Mouse (Mus musculus) hindbrain, embryonic 12.5 days (tissue): ENCODE data around the gene Khnyn. TPM values are rescaled to one million over a fixed set of nuclear protein-coding genes. Genes with fewer than 3 reads are reported as not detected.

Experiments used
- ATAC-seq: fragments of 200-750 bp; cut with Nextera tagmentation; 2 replicates; pipeline ENCODE4 v1.8.0; 2017; ENCODE audit warnings: moderate TSS enrichment; ENCODE audit not compliant: low FRiP score
- H3K27ac ChIP-seq: fragments of 300-500 bp; sonication (generic); 2 replicates; pipeline ENCODE4 v1.5.1; 2016; ENCODE audit warnings: mild to moderate bottlenecking
- H3K27me3 ChIP-seq: fragments of 300-500 bp; sonication (generic); 2 replicates; pipeline ENCODE4 v1.6.1; 2016; ENCODE audit warnings: mild to moderate bottlenecking
- H3K36me3 ChIP-seq: fragments of 300-500 bp; sonication (generic); 2 replicates; pipeline ENCODE4 v1.6.1; 2016; ENCODE audit warnings: mild to moderate bottlenecking
- H3K4me1 ChIP-seq: fragments of 300-500 bp; sonication (generic); 2 replicates; pipeline ENCODE4 v1.6.1; 2016
- H3K4me2 ChIP-seq: fragments of 300-500 bp; sonication (generic); replicated peaks from 2 replicates; pipeline ENCODE4 v1.6.1; 2016; ENCODE audit warnings: mild to moderate bottlenecking
- H3K4me3 ChIP-seq: fragments of 300-500 bp; sonication (generic); 2 replicates; pipeline ENCODE4 v1.5.1; 2016; ENCODE audit warnings: mild to moderate bottlenecking
- H3K9ac ChIP-seq: fragments of 300-500 bp; sonication (generic); 2 replicates; pipeline ENCODE4 v1.6.1; 2016; ENCODE audit warnings: mild to moderate bottlenecking, moderate library complexity
- H3K9me3 ChIP-seq: fragments of 300-500 bp; sonication (generic); replicated peaks from 2 replicates; pipeline ENCODE4 v1.6.1; 2016; ENCODE audit warnings: mild to moderate bottlenecking
- WGBS: fragments of 180-500 bp; shearing (Covaris S2); methylation state at CpG from one replicate; pipeline ENCODE4 v1.1.7; 2016; 5-methylcytosine and 5-hydroxymethylcytosine counted together
- polyA plus RNA-seq: library from polyadenylated mRNA; unstranded; fragments of >200 nt; fragmentation: Nextera tagmentation; extraction: Ambion mirVana; gene quantifications from 2 replicates; pipeline ENCODE4 v1.2.1, GENCODE M21; 2016

Khnyn gene
- 22.4 and 23.5 TPM in 2 replicates for polyA plus RNA-seq

DNA sequence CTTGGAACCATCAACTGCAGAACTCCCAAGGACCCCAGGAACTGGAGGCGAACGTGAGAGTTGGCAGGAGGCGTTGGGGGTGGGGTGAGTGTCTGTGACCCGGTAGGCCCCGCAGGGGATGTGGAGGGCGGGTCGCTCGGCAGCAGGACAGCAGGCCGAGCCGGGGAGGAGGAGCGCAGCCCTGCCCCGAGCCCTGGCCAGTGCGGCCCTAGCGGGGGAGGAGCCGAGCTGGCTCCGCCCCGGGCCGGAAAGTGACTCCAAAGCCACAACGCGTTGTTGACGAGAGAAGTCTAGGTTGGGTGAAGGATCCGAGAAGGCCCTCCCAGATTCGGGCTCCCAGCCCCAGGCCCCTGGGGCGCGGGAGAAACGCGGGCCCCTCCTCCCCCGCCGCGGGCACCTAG lies at the start of gene Khnyn:
Khnyn (plus strand) TSS at position 235 of the 401 bp plus-strand sequence.
- Histone ChIP-seq H3K27me3 (no peaks in the 10 kb centered on the region), H3K4me1 (peaks cover 27% of the 10 kb centered on the region), H3K4me2 (peak within 1 kb of the TSS; percentile 77), H3K9ac (peak within 1 kb of the TSS; percentile 85), H3K9me3 (no peaks in the 10 kb centered on the region), H3K4me3 (peak within 1 kb of the TSS; percentile 80), H3K27ac (peak within 1 kb of the TSS; percentile 80), H3K36me3 (peaks cover 30% of the 10 kb centered on the region)
- WGBS: under 1% methylated on average over 24 of the region's 30 CpGs
- ATAC-seq: peak; percentile 93

DNA sequence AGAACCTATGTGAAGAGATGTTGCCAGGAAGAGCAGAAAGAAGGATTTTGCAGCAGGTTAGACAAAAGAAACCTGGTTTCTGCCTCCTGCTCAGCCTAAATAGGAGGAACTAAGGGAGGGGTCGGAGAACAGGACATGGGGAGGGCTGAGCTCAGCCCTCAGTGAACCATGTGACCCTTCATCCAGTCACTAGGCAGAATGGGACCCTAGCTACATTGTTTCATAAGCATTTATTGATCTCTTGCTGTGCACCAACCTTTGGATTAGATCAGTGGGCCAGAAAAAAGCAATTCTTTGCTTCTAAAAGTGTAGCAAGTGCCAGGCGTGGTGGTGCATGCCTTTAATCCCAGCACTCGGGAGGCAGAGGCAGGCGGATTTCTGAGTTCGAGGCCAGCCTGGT lies 46.4 kb upstream of the Khnyn start:
- Histone ChIP-seq H3K4me1 (peaks cover 6% of the 10 kb centered on the region; the same call in 1 of the 2 replicates), H3K27ac (no peak overlapping the region), H3K9me3 (no peaks in the 10 kb centered on the region), H3K9ac (no peak overlapping the region), H3K4me3 (no peak overlapping the region), H3K4me2 (no peak overlapping the region), H3K36me3 (no peaks in the 10 kb centered on the region), H3K27me3 (no peaks in the 10 kb centered on the region)
- 89% methylated on average over 5 of the region's 5 CpGs for WGBS
- no peak for ATAC-seq

GRCm38 (mm10) chr14:55838740-55839139 lies 46.0 kb upstream of the Khnyn start:
- Histone ChIP-seq H3K9me3 (no peaks in the 10 kb centered on the region), H3K4me1 (peaks cover 6% of the 10 kb centered on the region; the same call in 1 of the 2 replicates), H3K27ac (no peak overlapping the region), H3K36me3 (no peaks in the 10 kb centered on the region), H3K27me3 (no peaks in the 10 kb centered on the region), H3K9ac (no peak overlapping the region), H3K4me2 (no peak overlapping the region), H3K4me3 (no peak overlapping the region)
- WGBS: 90% methylated on average over 4 of the region's 4 CpGs
- no peak for ATAC-seq

- no peaks in the 10 kb centered on the region for H3K9me3 ChIP-seq
- H3K4me1 ChIP-seq: 0 out of 2 replicates have a peak, but pooled peaks cover 2% of the 10 kb centered on the region
- no peak overlapping the region for H3K9ac ChIP-seq
- H3K27me3 ChIP-seq: no peaks in the 10 kb centered on the region
- 63% methylated on average over 4 of the region's 4 CpGs for WGBS
- no peak overlapping the region for H3K4me2 ChIP-seq
- no peaks in the 10 kb centered on the region for H3K36me3 ChIP-seq
- H3K27ac ChIP-seq: no peak overlapping the region
- H3K4me3 ChIP-seq: no peak overlapping the region
- no peak for ATAC-seq
Measured at GRCm38 (mm10) chr14:55840853-55841366, 43.8 kb upstream of the Khnyn start.

DNA sequence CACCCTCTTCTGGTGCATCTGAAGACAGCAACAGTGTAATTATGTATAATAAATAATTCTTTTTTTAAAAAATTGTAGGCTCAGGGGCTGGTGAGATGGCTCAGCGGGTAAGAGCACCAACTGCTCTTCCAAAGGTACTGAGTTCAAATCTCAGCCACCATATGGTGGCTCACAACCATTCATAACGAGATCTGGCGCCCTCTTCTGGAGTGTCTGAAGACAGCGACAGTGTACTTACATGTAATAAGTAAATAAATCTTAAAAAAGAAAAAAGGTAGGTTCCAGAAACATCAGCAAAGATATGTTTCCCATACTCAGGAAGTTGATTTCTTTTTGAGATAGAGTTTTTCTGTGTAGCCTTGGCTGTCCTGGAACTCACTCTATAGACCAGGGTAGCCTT lies 42.0 kb upstream of the Khnyn start:
- WGBS: 80% methylated on average over 4 of the region's 4 CpGs
- no peak for ATAC-seq
- no peaks in the 10 kb centered on the region for H3K27me3 ChIP-seq
- H3K4me2 ChIP-seq: no peak overlapping the region
- H3K4me3 ChIP-seq: no peak overlapping the region
- H3K9me3 ChIP-seq: no peaks in the 10 kb centered on the region
- no peaks in the 10 kb centered on the region for H3K36me3 ChIP-seq
- no peak overlapping the region for H3K9ac ChIP-seq
- no peak overlapping the region for H3K27ac ChIP-seq
- H3K4me1 ChIP-seq: 0 out of 2 replicates have a peak, but pooled peaks cover 2% of the 10 kb centered on the region

GRCm38 (mm10) chr14:55845506-55846294 lies 39.0 kb upstream of the Khnyn start:
- Histone ChIP-seq H3K4me2 (no peak overlapping the region), H3K27ac (no peak overlapping the region), H3K27me3 (no peaks in the 10 kb centered on the region), H3K36me3 (no peaks in the 10 kb centered on the region), H3K9ac (no peak overlapping the region), H3K4me1 (no peaks in the 10 kb centered on the region), H3K9me3 (no peaks in the 10 kb centered on the region), H3K4me3 (no peak overlapping the region)
- WGBS: 80% methylated on average over 9 of the region's 9 CpGs
- ATAC-seq: no peak

DNA sequence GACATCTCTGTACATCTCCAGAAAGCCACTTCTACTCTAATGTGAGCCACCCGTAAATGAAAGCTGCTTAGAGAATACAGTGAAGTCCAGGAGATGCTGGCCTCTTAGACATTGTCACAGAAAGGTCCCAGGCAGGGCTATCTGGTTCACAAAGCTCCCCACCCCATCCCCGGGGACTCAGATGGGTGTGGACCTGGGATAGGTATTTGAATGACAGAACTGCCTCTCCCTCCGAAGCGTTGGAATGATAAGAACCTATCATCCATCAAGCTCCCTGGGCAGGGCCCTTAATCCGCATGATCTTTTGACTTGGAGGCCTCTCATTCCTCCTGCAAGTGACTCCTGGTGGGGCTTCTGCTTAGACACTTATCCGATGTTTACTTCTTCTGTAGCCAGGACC lies 33.9 kb upstream of the Khnyn start:
- no peak for ATAC-seq
- H3K4me3 ChIP-seq: no peak overlapping the region
- H3K4me1 ChIP-seq: peaks cover 30% of the 10 kb centered on the region
- no peak overlapping the region for H3K27ac ChIP-seq
- no peaks in the 10 kb centered on the region for H3K36me3 ChIP-seq
- no peak overlapping the region for H3K4me2 ChIP-seq
- WGBS: 69% methylated on average over 6 of the region's 6 CpGs
- no peaks in the 10 kb centered on the region for H3K9me3 ChIP-seq
- no peak overlapping the region for H3K9ac ChIP-seq
- H3K27me3 ChIP-seq: no peaks in the 10 kb centered on the region

DNA sequence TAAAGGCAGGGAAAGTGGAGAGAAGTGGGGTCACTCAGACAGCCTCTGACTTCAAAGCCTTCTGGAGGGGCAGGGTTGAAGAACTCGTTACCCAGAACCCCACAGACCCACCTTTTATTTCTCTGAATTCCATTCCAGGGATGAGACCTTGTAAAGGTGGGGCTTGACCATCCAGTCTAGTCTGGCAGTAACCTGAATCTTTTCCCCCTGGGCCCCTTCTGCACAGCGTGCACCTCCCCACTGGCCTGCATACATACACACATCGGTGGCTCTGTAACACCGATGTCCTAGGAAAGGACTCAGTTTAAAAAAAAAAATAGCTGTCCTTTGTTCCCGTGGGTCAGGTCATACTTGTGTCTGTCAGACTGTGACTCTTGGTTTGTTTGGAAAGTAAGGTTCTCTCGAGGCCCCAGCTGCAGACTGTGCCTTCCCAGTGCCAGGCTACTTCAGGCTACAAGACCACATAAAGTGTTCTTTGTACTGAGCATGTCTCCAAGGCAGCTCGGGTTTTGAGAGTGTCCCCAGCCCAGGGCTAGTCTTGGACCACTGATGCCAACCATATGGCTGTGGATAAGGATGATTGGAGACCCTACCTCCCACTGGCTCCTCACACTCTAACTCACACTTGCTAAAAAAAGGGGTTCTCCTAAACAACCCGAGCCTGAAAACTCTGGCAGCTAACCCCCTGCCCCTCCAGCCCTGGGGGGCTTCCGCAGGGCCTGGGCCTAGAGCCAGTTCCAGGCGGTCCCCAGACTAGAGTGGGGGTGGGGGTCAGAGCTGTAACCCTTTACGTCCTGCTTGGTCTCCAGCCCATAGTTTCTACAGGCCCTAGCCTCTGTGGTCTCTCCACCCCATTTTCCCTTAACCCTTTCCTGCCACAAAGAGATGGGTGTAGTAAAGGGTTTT lies 31.8 kb upstream of the Khnyn start:
- ATAC-seq: peak; percentile 82
- Histone ChIP-seq H3K9me3 (no peaks in the 10 kb centered on the region), H3K4me3 (peak overlapping the region; percentile 64), H3K27ac (peak overlapping the region; percentile 91), H3K4me2 (peak overlapping the region; percentile 83), H3K27me3 (no peaks in the 10 kb centered on the region), H3K36me3 (no peaks in the 10 kb centered on the region), H3K9ac (peak overlapping the region; percentile 81), H3K4me1 (peaks cover 46% of the 10 kb centered on the region)
- WGBS: 2% methylated on average over 11 of the region's 11 CpGs

GRCm38 (mm10) chr14:55853621-55854285 lies 31.0 kb upstream of the Khnyn start, which contains the start of gene Nynrin:
Gene Nynrin (plus strand): TSS chr14:55854010.
- Histone ChIP-seq H3K27ac (peak within 1 kb of the TSS; percentile 91), H3K36me3 (0 out of 2 replicates have a peak, but pooled peaks cover 2% of the 10 kb centered on the region), H3K9me3 (no peaks in the 10 kb centered on the region), H3K9ac (peak within 1 kb of the TSS; percentile 81), H3K27me3 (no peaks in the 10 kb centered on the region), H3K4me1 (peaks cover 50% of the 10 kb centered on the region), H3K4me2 (peak within 1 kb of the TSS; percentile 83), H3K4me3 (peak within 1 kb of the TSS; percentile 64)
- WGBS: 3% methylated on average over 27 of the region's 33 CpGs
- ATAC-seq: peak; percentile 84

DNA sequence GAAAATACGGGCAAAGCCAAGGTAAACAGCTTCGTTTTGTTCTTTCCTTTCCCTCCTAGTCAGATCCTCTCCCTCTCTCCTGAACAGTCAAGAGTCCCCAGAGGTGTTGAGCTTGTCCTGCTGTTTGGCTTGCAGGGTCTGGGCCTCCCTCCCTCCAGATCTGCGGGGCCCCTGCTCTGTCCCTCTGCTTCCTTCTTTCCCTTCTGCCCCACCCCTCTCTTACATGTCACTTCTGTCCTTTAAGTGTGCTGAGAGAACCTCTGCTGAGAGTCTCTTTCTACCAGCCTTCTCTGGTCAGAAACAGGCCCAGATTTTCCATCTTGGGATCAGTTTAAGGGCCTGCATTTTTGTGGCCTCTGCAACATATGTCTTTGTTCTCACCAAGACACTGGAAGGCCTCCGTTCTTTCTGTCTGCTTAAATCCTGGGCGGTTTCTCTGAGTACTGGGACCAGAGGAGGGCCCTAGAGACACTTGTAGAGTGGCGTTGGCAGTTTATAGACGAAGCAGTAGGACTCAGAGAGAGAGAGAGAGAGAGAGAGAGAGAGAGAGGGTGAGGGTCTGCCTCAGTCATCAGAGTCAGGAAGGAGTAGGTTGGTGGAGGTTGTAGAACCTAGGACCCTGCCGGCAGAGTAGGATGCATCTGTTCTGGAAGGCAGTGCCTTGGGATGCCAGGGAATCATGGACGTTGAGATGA lies 30.2 kb upstream of the Khnyn start:
- under 1% methylated on average over 9 of the region's 9 CpGs for WGBS
- H3K4me1 ChIP-seq: peaks cover 56% of the 10 kb centered on the region

GRCm38 (mm10) chr14:55855101-55855561 lies 29.6 kb upstream of the Khnyn start:
- Histone ChIP-seq H3K4me1 (peaks cover 56% of the 10 kb centered on the region), H3K9ac (peak overlapping the region; percentile 81), H3K4me2 (peak overlapping the region; percentile 83), H3K36me3 (0 out of 2 replicates have a peak, but pooled peaks cover 7% of the 10 kb centered on the region), H3K27me3 (no peaks in the 10 kb centered on the region), H3K9me3 (no peaks in the 10 kb centered on the region), H3K4me3 (peak overlapping the region; percentile 64), H3K27ac (peak overlapping the region; percentile 91)
- WGBS: 6% methylated on average over 4 of the region's 4 CpGs
- ATAC-seq: 0 out of 2 replicates have a peak, but pooled peaks have one; percentile 6

More for the DNA sequence above, 30.2 kb upstream of the Khnyn start:
- peak overlapping the region; percentile 83 for H3K4me2 ChIP-seq
- peak; percentile 36; the same call in 1 of the 2 replicates for ATAC-seq
- H3K9me3 ChIP-seq: no peaks in the 10 kb centered on the region
- H3K4me3 ChIP-seq: peak overlapping the region; percentile 64
- H3K27me3 ChIP-seq: no peaks in the 10 kb centered on the region
- H3K27ac ChIP-seq: peak overlapping the region; percentile 91
- H3K36me3 ChIP-seq: 0 out of 2 replicates have a peak, but pooled peaks cover 7% of the 10 kb centered on the region
- peak overlapping the region; percentile 81 for H3K9ac ChIP-seq
